Mouse (Mus musculus): Measurements from ENCODE around the gene Slc44a2. TPM values are rescaled to one million over a fixed set of nuclear protein-coding genes. Genes with fewer than 3 reads are reported as not detected.
"Not testable (repeated sequence)": the region's sequence is repeated elsewhere in the genome, so short reads cannot be mapped to it uniquely, and the experiment has no call there.

Slc44a2 gene
- polyA plus RNA-seq, 1 experiment from 2014 or later: 80.5 TPM

GRCm38 (mm10) chr9:21322917-21323297 is 2.4 kb downstream of the Slc44a2 start:
- H3K4me3 ChIP-seq (ENCODE audit: low read length); H3K4me2 ChIP-seq (replicated peaks; ENCODE audit: low read depth, low read length): not testable (repeated sequence)
- 90% methylated on average over 8 of the region's 8 CpGs for WGBS

GRCm38 (mm10) chr9:21324269-21324668 is 3.8 kb downstream of the Slc44a2 start:
- Histone ChIP-seq H3K27me3 (ENCODE audit: control insufficient read depth, insufficient read depth, low read length) (no peaks in the 10 kb centered on the region), H3K27ac (ENCODE audit: low read depth, low read length) (no peak overlapping the region), H3K4me1 (ENCODE audit: control insufficient read depth, insufficient read depth, low read length) (peaks cover 9% of the 10 kb centered on the region), H3K36me3 (ENCODE audit: control insufficient read depth, insufficient read depth, low read length) (no peaks in the 10 kb centered on the region), H3K4me2 (replicated peaks; ENCODE audit: low read depth, low read length) (no peak overlapping the region), H3K9me3 (ENCODE audit: control insufficient read depth, low read length) (no peaks in the 10 kb centered on the region), H3K4me3 (ENCODE audit: low read length) (no peak overlapping the region), H3K9ac (ENCODE audit: low read depth, low read length) (no peak overlapping the region)
- WGBS: 88% methylated on average over 11 of the region's 11 CpGs
- no peak for ATAC-seq (ENCODE audit: low FRiP score, low TSS enrichment)

More at GRCm38 (mm10) chr9:21322917-21323297, 2.4 kb downstream of the Slc44a2 start:
- not testable (repeated sequence) for H3K27ac ChIP-seq (ENCODE audit: low read depth, low read length); H3K9me3 ChIP-seq (ENCODE audit: control insufficient read depth, low read length); H3K9ac ChIP-seq (ENCODE audit: low read depth, low read length); H3K36me3 ChIP-seq (ENCODE audit: control insufficient read depth, insufficient read depth, low read length); H3K27me3 ChIP-seq (ENCODE audit: control insufficient read depth, insufficient read depth, low read length); H3K4me1 ChIP-seq (ENCODE audit: control insufficient read depth, insufficient read depth, low read length); ATAC-seq (ENCODE audit: low FRiP score, low TSS enrichment)

- Histone ChIP-seq H3K9me3 (ENCODE audit: control insufficient read depth, low read length) (no peaks in the 10 kb centered on the region), H3K4me3 (ENCODE audit: low read length) (no peak overlapping the region), H3K36me3 (ENCODE audit: control insufficient read depth, insufficient read depth, low read length) (no peaks in the 10 kb centered on the region), H3K4me2 (replicated peaks; ENCODE audit: low read depth, low read length) (no peak overlapping the region), H3K4me1 (ENCODE audit: control insufficient read depth, insufficient read depth, low read length) (peaks cover 3% of the 10 kb centered on the region), H3K27me3 (ENCODE audit: control insufficient read depth, insufficient read depth, low read length) (no peaks in the 10 kb centered on the region), H3K9ac (ENCODE audit: low read depth, low read length) (no peak overlapping the region), H3K27ac (ENCODE audit: low read depth, low read length) (no peak overlapping the region)
- ATAC-seq (ENCODE audit: low FRiP score, low TSS enrichment): no peak
- WGBS: 81% methylated on average over 3 of the region's 3 CpGs
These were observed 7.1 kb downstream of the Slc44a2 start for GRCm38 (mm10) chr9:21327569-21327968.

- Histone ChIP-seq H3K9me3 (ENCODE audit: control insufficient read depth, low read length) (no peaks in the 10 kb centered on the region), H3K4me3 (ENCODE audit: low read length) (no peak overlapping the region), H3K4me1 (ENCODE audit: control insufficient read depth, insufficient read depth, low read length) (peaks cover 8% of the 10 kb centered on the region), H3K27ac (ENCODE audit: low read depth, low read length) (no peak overlapping the region), H3K9ac (ENCODE audit: low read depth, low read length) (no peak overlapping the region), H3K27me3 (ENCODE audit: control insufficient read depth, insufficient read depth, low read length) (no peaks in the 10 kb centered on the region), H3K36me3 (ENCODE audit: control insufficient read depth, insufficient read depth, low read length) (no peaks in the 10 kb centered on the region), H3K4me2 (replicated peaks; ENCODE audit: low read depth, low read length) (no peak overlapping the region)
- no peak for ATAC-seq (ENCODE audit: low FRiP score, low TSS enrichment)
- WGBS: 77% methylated on average over 3 of the region's 3 CpGs
These were observed 7.5 kb downstream of the Slc44a2 start for GRCm38 (mm10) chr9:21328041-21328440.

GRCm38 (mm10) chr9:21329041-21329440 is 8.5 kb downstream of the Slc44a2 start:
- whole genome bisulfite sequencing: 78% methylated on average over 3 of the region's 5 CpGs
- H3K4me1 ChIP-seq (ENCODE audit: control insufficient read depth, insufficient read depth, low read length): peaks cover 11% of the 10 kb centered on the region
- no peak overlapping the region for H3K9ac ChIP-seq (ENCODE audit: low read depth, low read length)
- no peaks in the 10 kb centered on the region for H3K36me3 ChIP-seq (ENCODE audit: control insufficient read depth, insufficient read depth, low read length)
- no peak overlapping the region for H3K27ac ChIP-seq (ENCODE audit: low read depth, low read length)
- H3K27me3 ChIP-seq (ENCODE audit: control insufficient read depth, insufficient read depth, low read length): no peaks in the 10 kb centered on the region
- no peak overlapping the region for H3K4me2 ChIP-seq (replicated peaks; ENCODE audit: low read depth, low read length)
- no peak overlapping the region for H3K4me3 ChIP-seq (ENCODE audit: low read length)
- no peaks in the 10 kb centered on the region for H3K9me3 ChIP-seq (ENCODE audit: control insufficient read depth, low read length)
- no peak for ATAC-seq (ENCODE audit: low FRiP score, low TSS enrichment)

- H3K27ac ChIP-seq (ENCODE audit: low read depth, low read length): no peak overlapping the region
- H3K27me3 ChIP-seq (ENCODE audit: control insufficient read depth, insufficient read depth, low read length): no peaks in the 10 kb centered on the region
- H3K9me3 ChIP-seq (ENCODE audit: control insufficient read depth, low read length): no peaks in the 10 kb centered on the region
- H3K36me3 ChIP-seq (ENCODE audit: control insufficient read depth, insufficient read depth, low read length): no peaks in the 10 kb centered on the region
- H3K4me1 ChIP-seq (ENCODE audit: control insufficient read depth, insufficient read depth, low read length): peaks cover 11% of the 10 kb centered on the region
- no peak overlapping the region for H3K9ac ChIP-seq (ENCODE audit: low read depth, low read length)
- ATAC-seq (ENCODE audit: low FRiP score, low TSS enrichment): no peak
- no peak overlapping the region for H3K4me2 ChIP-seq (replicated peaks; ENCODE audit: low read depth, low read length)
- H3K4me3 ChIP-seq (ENCODE audit: low read length): no peak overlapping the region
- 90% methylated on average over 10 of the region's 10 CpGs for WGBS
These were observed 9.3 kb downstream of the Slc44a2 start for GRCm38 (mm10) chr9:21329699-21330289.

GRCm38 (mm10) chr9:21331365-21332140 is 11.1 kb downstream of the Slc44a2 start:
- no peak for ATAC-seq (ENCODE audit: low FRiP score, low TSS enrichment)
- Histone ChIP-seq H3K27me3 (ENCODE audit: control insufficient read depth, insufficient read depth, low read length) (no peaks in the 10 kb centered on the region), H3K4me3 (ENCODE audit: low read length) (no peak overlapping the region), H3K9me3 (ENCODE audit: control insufficient read depth, low read length) (no peaks in the 10 kb centered on the region), H3K9ac (ENCODE audit: low read depth, low read length) (no peak overlapping the region), H3K36me3 (ENCODE audit: control insufficient read depth, insufficient read depth, low read length) (no peaks in the 10 kb centered on the region), H3K4me2 (replicated peaks; ENCODE audit: low read depth, low read length) (no peak overlapping the region), H3K27ac (ENCODE audit: low read depth, low read length) (no peak overlapping the region), H3K4me1 (ENCODE audit: control insufficient read depth, insufficient read depth, low read length) (peaks cover 11% of the 10 kb centered on the region)
- WGBS: 78% methylated on average over 12 of the region's 12 CpGs

GRCm38 (mm10) chr9:21332161-21333061 is 11.9 kb downstream of the Slc44a2 start:
- Histone ChIP-seq H3K4me2 (replicated peaks; ENCODE audit: low read depth, low read length) (no peak overlapping the region), H3K4me1 (ENCODE audit: control insufficient read depth, insufficient read depth, low read length) (peaks cover 14% of the 10 kb centered on the region), H3K36me3 (ENCODE audit: control insufficient read depth, insufficient read depth, low read length) (no peaks in the 10 kb centered on the region), H3K27me3 (ENCODE audit: control insufficient read depth, insufficient read depth, low read length) (no peaks in the 10 kb centered on the region), H3K9me3 (ENCODE audit: control insufficient read depth, low read length) (no peaks in the 10 kb centered on the region), H3K27ac (ENCODE audit: low read depth, low read length) (peak overlapping the region; percentile 2; the same call in 1 of the 2 replicates), H3K4me3 (ENCODE audit: low read length) (no peak overlapping the region), H3K9ac (ENCODE audit: low read depth, low read length) (0 out of 2 replicates have a peak overlapping the region, but pooled peaks have one; percentile 18)
- WGBS: 43% methylated on average over 9 of the region's 9 CpGs
- no peak for ATAC-seq (ENCODE audit: low FRiP score, low TSS enrichment)

Measured in kidney, embryonic 14.5 days (tissue).